Mouse (Mus musculus): ENCODE measurements around the gene Psmd5.

GRCm38 (mm10) chr2:34913218-34914068, 38.7 kb upstream of the Psmd5 start, which contains the start of gene Phf19:
- TF ChIP-seq POLR2A (IDR thresholded peaks at IDR 0.05; ENCODE audit: low read depth, low read length), result no peak
- no peak for TF ChIP-seq CTCF (conservative IDR thresholded peaks at IDR 0.05; ENCODE audit: insufficient read depth, insufficient read length, low read depth, low read length)

Measured in kidney, adult 2 months (tissue).